In the genomic region with DNA sequence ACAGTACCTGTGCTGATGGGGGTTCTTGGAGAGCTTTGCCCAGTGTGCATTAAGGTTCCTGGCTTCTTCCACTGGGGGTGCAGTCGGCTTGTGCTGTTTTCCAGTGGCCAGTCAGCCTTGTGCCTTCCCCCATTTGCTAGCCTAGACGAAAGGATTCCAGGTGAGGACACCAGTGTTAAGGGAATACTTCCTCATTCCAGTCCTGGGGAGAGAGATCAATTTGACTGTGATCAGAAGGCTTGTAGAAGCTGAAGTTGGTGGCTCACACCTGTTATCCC, we compare ENCODE assay signal across 8 mouse cellular contexts. TPM values are rescaled to one million over a fixed set of nuclear protein-coding genes. Genes with fewer than 3 reads are reported as not detected.
DNase-seq lines count a peak whose midpoint lies in the region; ATAC-seq and TF ChIP-seq lines count a peak whose summit lies in the region.

No protein-coding gene starts in this region.

- no peak for ATAC-seq in heart, embryonic 14.5 days (ENCODE audit: insufficient number of reproducible peaks, insufficient read depth, low FRiP score, low read depth)
- no peak for ATAC-seq in hindbrain, embryonic 11.5 days (ENCODE audit: low FRiP score)
- ATAC-seq in midbrain, embryonic 11.5 days (ENCODE audit: low FRiP score) = no peak

- DNase-seq in heart, postnatal 36 days = no peak
- DNase-seq in embryonic facial prominence, embryonic 10.5 days (ENCODE audit: low spot score) = no peak
- no peak for DNase-seq in hindbrain, embryonic 11.5 days (ENCODE audit: low spot score)
- DNase-seq in midbrain, embryonic 11.5 days (ENCODE audit: low spot score, missing footprints) = no peak
- DNase-seq in frontal cortex, postnatal 14 days (ENCODE audit: low spot score in 2 of 2) = no peak
- DNase-seq in frontal cortex, postnatal 10 days (ENCODE audit: low spot score in 2 of 2) = no peak
- no peak for DNase-seq in thymus, adult 2 months

- no peak overlapping the region for H3K4me3 ChIP-seq in heart, embryonic 14.5 days (ENCODE audit: control insufficient read depth in 1 of 2, insufficient read depth in 1 of 2, low read depth in 1 of 2, low read length in 2 of 2)
- peak overlapping the region; percentile 95 for H3K4me3 ChIP-seq in embryonic facial prominence, embryonic 10.5 days
- no peak overlapping the region; the same call in 1 of the 2 replicates for H3K4me3 ChIP-seq in hindbrain, embryonic 11.5 days (ENCODE audit: low read depth, low read length)
- H3K4me3 ChIP-seq in midbrain, embryonic 11.5 days (ENCODE audit: low read depth, low read length) = no peak overlapping the region
- H3K4me3 ChIP-seq in thymus, adult 2 months (ENCODE audit: control insufficient read depth, insufficient read depth, low read length) = no peak overlapping the region

- no peaks in the 10 kb centered on the region for H3K9me3 ChIP-seq in heart, embryonic 14.5 days (ENCODE audit: control insufficient read depth, low read length)
- H3K9me3 ChIP-seq in embryonic facial prominence, embryonic 10.5 days = no peaks in the 10 kb centered on the region
- no peaks in the 10 kb centered on the region for H3K9me3 ChIP-seq in hindbrain, embryonic 11.5 days (ENCODE audit: control insufficient read depth, low read length)
- H3K9me3 ChIP-seq in midbrain, embryonic 11.5 days (ENCODE audit: control insufficient read depth, low read length) = no peaks in the 10 kb centered on the region

- WGBS in heart, embryonic 14.5 days = 86% methylated on average over 2 of the region's 2 CpGs
- 73% methylated on average over 2 of the region's 2 CpGs for WGBS in embryonic facial prominence, embryonic 10.5 days
- 92% methylated on average over 2 of the region's 2 CpGs for WGBS in hindbrain, embryonic 11.5 days
- 86% methylated on average over 2 of the region's 2 CpGs for WGBS in midbrain, embryonic 11.5 days
- WGBS in thymus, adult 2 months = 70% methylated on average over 2 of the region's 2 CpGs

- H3K36me3 ChIP-seq in heart, embryonic 14.5 days (ENCODE audit: control insufficient read depth, insufficient read depth, low read length) = no peaks in the 10 kb centered on the region
- peaks cover 3% of the 10 kb centered on the region for H3K36me3 ChIP-seq in embryonic facial prominence, embryonic 10.5 days (replicated peaks)
- no peaks in the 10 kb centered on the region for H3K36me3 ChIP-seq in hindbrain, embryonic 11.5 days (ENCODE audit: control insufficient read depth, insufficient read depth, low read length)
- H3K36me3 ChIP-seq in midbrain, embryonic 11.5 days (ENCODE audit: control insufficient read depth, insufficient read depth, low read length) = no peaks in the 10 kb centered on the region
- no peaks in the 10 kb centered on the region for H3K36me3 ChIP-seq in thymus, adult 2 months (ENCODE audit: control insufficient read depth, insufficient read depth, low read length)

- no peak overlapping the region for H3K9ac ChIP-seq in heart, embryonic 14.5 days (ENCODE audit: low read length)
- no peak overlapping the region for H3K9ac ChIP-seq in hindbrain, embryonic 11.5 days (ENCODE audit: low read depth, low read length)
- H3K9ac ChIP-seq in midbrain, embryonic 11.5 days (ENCODE audit: low read length) = no peak overlapping the region

- TF ChIP-seq CTCF in thymus, adult 2 months (IDR thresholded peaks at IDR 0.05; ENCODE audit: borderline replicate concordance, control insufficient read depth, extremely low read depth, insufficient read depth, low read length, poor library complexity) = no peak

- peaks cover 7 to 14% of the 10 kb centered on the region in 2 experiments for H3K4me1 ChIP-seq in heart, embryonic 14.5 days (ENCODE audit: control insufficient read depth in 2 of 2, insufficient read depth in 2 of 2, low read length in 2 of 2)
- peaks cover 37% of the 10 kb centered on the region for H3K4me1 ChIP-seq in embryonic facial prominence, embryonic 10.5 days
- peaks cover 5% of the 10 kb centered on the region; the same call in 1 of the 2 replicates for H3K4me1 ChIP-seq in hindbrain, embryonic 11.5 days (replicated peaks; ENCODE audit: control insufficient read depth, insufficient read depth, low read length)
- peaks cover 9% of the 10 kb centered on the region for H3K4me1 ChIP-seq in midbrain, embryonic 11.5 days (ENCODE audit: control insufficient read depth, insufficient read depth, low read length)
- peaks cover 17% of the 10 kb centered on the region for H3K4me1 ChIP-seq in thymus, adult 2 months (replicated peaks; ENCODE audit: control insufficient read depth, insufficient read depth, low read length)

- intact Hi-C loops in heart, postnatal 36 days (cut with DNase I) = loop anchor here (2.0 to 10.0 kb wide), 3 partner anchors 60 to 278 kb away; a partner anchor contains a TSS

- no peak overlapping the region for H3K27ac ChIP-seq in heart, embryonic 14.5 days (replicated peaks in 1 of 2; ENCODE audit: control insufficient read depth in 1 of 2, insufficient read depth in 1 of 2, low read depth in 2 of 2, low read length in 2 of 2)
- H3K27ac ChIP-seq in embryonic facial prominence, embryonic 10.5 days (replicated peaks) = peak overlapping the region; percentile 99
- no peak overlapping the region for H3K27ac ChIP-seq in hindbrain, embryonic 11.5 days (ENCODE audit: low read depth, low read length)
- no peak overlapping the region for H3K27ac ChIP-seq in midbrain, embryonic 11.5 days (ENCODE audit: low read depth, low read length)
- no peak overlapping the region for H3K27ac ChIP-seq in thymus, adult 2 months (ENCODE audit: control insufficient read depth, insufficient read depth, low read length)

- H3K27me3 ChIP-seq in heart, embryonic 14.5 days (ENCODE audit: control insufficient read depth, insufficient read depth, low read length) = no peaks in the 10 kb centered on the region
- no peaks in the 10 kb centered on the region for H3K27me3 ChIP-seq in embryonic facial prominence, embryonic 10.5 days (replicated peaks; ENCODE audit: low read depth, poor library complexity, severe bottlenecking)
- no peaks in the 10 kb centered on the region for H3K27me3 ChIP-seq in hindbrain, embryonic 11.5 days (ENCODE audit: control insufficient read depth, insufficient read depth, low read length)
- no peaks in the 10 kb centered on the region for H3K27me3 ChIP-seq in midbrain, embryonic 11.5 days (ENCODE audit: control insufficient read depth, insufficient read depth, low read length)
- no peaks in the 10 kb centered on the region for H3K27me3 ChIP-seq in thymus, adult 2 months (ENCODE audit: control insufficient read depth, insufficient read depth, low read length)

- no peak for TF ChIP-seq POLR2A in thymus, adult 2 months (IDR thresholded peaks at IDR 0.05; ENCODE audit: control insufficient read depth, extremely low read depth, insufficient read depth, low read length, poor library complexity)

- H3K4me2 ChIP-seq in heart, embryonic 14.5 days (ENCODE audit: low read length) = peak overlapping the region; percentile 91
- H3K4me2 ChIP-seq in hindbrain, embryonic 11.5 days (replicated peaks; ENCODE audit: low read depth, low read length) = peak overlapping the region; percentile 76; the same call in 1 of the 2 replicates
- H3K4me2 ChIP-seq in midbrain, embryonic 11.5 days = peak overlapping the region; percentile 57; the same call in 1 of the 2 replicates

RNA-seq across cellular contexts. Expression of a gene that starts 2.6 kb away (rescaled TPM):
- polyA plus RNA-seq in heart, embryonic 14.5 days (2014; fragmentation: Nextera tagmentation; extraction: Ambion mirVana) = 4.1 and 4.9 TPM in 2 replicates
- 10 to 100 TPM; 23.4 to 28.4 TPM for total RNA-seq in heart, postnatal 36 days (2021)
- 8.3 and 8.6 TPM in 2 replicates for polyA plus RNA-seq in embryonic facial prominence, embryonic 10.5 days (2016; fragmentation: Nextera tagmentation; extraction: Ambion mirVana)
- 6.2 and 6.7 TPM in 2 replicates for polyA plus RNA-seq in hindbrain, embryonic 11.5 days (2014; fragmentation: Nextera tagmentation; extraction: Ambion mirVana)
- polyA plus RNA-seq in midbrain, embryonic 11.5 days (2014; fragmentation: Nextera tagmentation; extraction: Ambion mirVana) = 4.7 and 5.7 TPM in 2 replicates
- 25.4 and 34.0 TPM in 2 replicates for polyA plus RNA-seq in thymus, adult 2 months (2012; rRNA removed)
